Mouse (Mus musculus) midbrain, embryonic 16.5 days (tissue): ENCODE data around the gene Pax5. TPM values are rescaled to one million over a fixed set of nuclear protein-coding genes. Genes with fewer than 3 reads are reported as not detected.

Experiments
- ATAC-seq: fragments of 200-750 bp; cut with Nextera tagmentation; 2 replicates; pipeline ENCODE4 v1.8.0; 2017; ENCODE audit warnings: moderate TSS enrichment
- H3K27ac ChIP-seq: fragments of 300-500 bp; sonication (generic); 2 replicates; pipeline ENCODE4 v1.5.1; 2014; ENCODE audit warnings: mild to moderate bottlenecking, low read length, mixed read lengths
- H3K27me3 ChIP-seq: fragments of 300-500 bp; sonication (generic); 2 replicates; pipeline ENCODE4 v1.6.1; 2014; ENCODE audit warnings: low read depth, low read length, mixed read lengths; ENCODE audit not compliant: control insufficient read depth, insufficient read depth
- H3K36me3 ChIP-seq: fragments of 300-500 bp; sonication (generic); 2 replicates; pipeline ENCODE4 v1.6.1; 2014; ENCODE audit warnings: mild to moderate bottlenecking, low read length, moderate library complexity, mixed read lengths; ENCODE audit not compliant: control insufficient read depth, insufficient read depth
- H3K4me1 ChIP-seq: fragments of 300-500 bp; sonication (generic); 2 replicates; pipeline ENCODE4 v1.6.1; 2014; ENCODE audit warnings: mild to moderate bottlenecking, low read length, mixed read lengths; ENCODE audit not compliant: control insufficient read depth, insufficient read depth
- H3K4me2 ChIP-seq: fragments of 300-500 bp; sonication (generic); 2 replicates; pipeline ENCODE4 v1.6.1; 2014; ENCODE audit warnings: mild to moderate bottlenecking, low read length, mixed read lengths
- H3K4me3 ChIP-seq: fragments of 300-500 bp; sonication (generic); 2 replicates; pipeline ENCODE4 v1.5.1; 2014; ENCODE audit warnings: low read depth, mild to moderate bottlenecking, low read length, moderate library complexity, mixed read lengths
- H3K9ac ChIP-seq: fragments of 300-500 bp; sonication (generic); 2 replicates; pipeline ENCODE4 v1.6.1; 2014; ENCODE audit warnings: low read depth, low read length, mixed read lengths
- H3K9me3 ChIP-seq: fragments of 300-500 bp; sonication (generic); replicated peaks from 2 replicates; pipeline ENCODE4 v1.6.1; 2014; ENCODE audit warnings: mild to moderate bottlenecking, low read length, mixed read lengths; ENCODE audit not compliant: control insufficient read depth, poor library complexity, severe bottlenecking
- WGBS: fragments of 180-500 bp; shearing (Covaris S2); extraction: QIAGEN DNeasy Blood & Tissue Kit; methylation state at CpG from one replicate; pipeline ENCODE4 v1.1.7; 2014; 5-methylcytosine and 5-hydroxymethylcytosine counted together
- polyA plus RNA-seq: library from polyadenylated mRNA; unstranded; fragments of >200 nt; fragmentation: Nextera tagmentation; extraction: Ambion mirVana; gene quantifications from 2 replicates; pipeline ENCODE4 v1.2.1, GENCODE M21; 2015

Pax5 gene
- polyA plus RNA-seq, 1 experiment from 2014 or later = 3.6 TPM

- H3K9me3 ChIP-seq = no peaks in the 10 kb centered on the region
- H3K9ac ChIP-seq = no peak overlapping the region
- ATAC-seq = no peak
- H3K36me3 ChIP-seq = no peaks in the 10 kb centered on the region
- no peaks in the 10 kb centered on the region for H3K4me1 ChIP-seq
- no peak overlapping the region for H3K4me2 ChIP-seq
- peaks cover 50% of the 10 kb centered on the region for H3K27me3 ChIP-seq
- no peak overlapping the region for H3K27ac ChIP-seq
- H3K4me3 ChIP-seq = no peak overlapping the region
- WGBS = 7% methylated on average over 10 of the region's 10 CpGs
Observed at GRCm38 (mm10) chr4:44716391-44716790, 6.1 kb upstream of the Pax5 start.

- Histone ChIP-seq H3K36me3 (no peaks in the 10 kb centered on the region), H3K4me3 (no peak overlapping the region), H3K27me3 (peaks cover 57% of the 10 kb centered on the region), H3K9ac (no peak overlapping the region), H3K4me1 (no peaks in the 10 kb centered on the region), H3K27ac (no peak overlapping the region), H3K4me2 (no peak overlapping the region), H3K9me3 (no peaks in the 10 kb centered on the region)
- no peak for ATAC-seq
- WGBS = 14% methylated on average over 3 of the region's 3 CpGs
Observed at GRCm38 (mm10) chr4:44715621-44716160, 5.4 kb upstream of the Pax5 start.

- Histone ChIP-seq H3K4me1 (no peaks in the 10 kb centered on the region), H3K27ac (no peak overlapping the region), H3K9me3 (no peaks in the 10 kb centered on the region), H3K4me3 (0 out of 2 replicates have a peak overlapping the region, but pooled peaks have one; percentile 6), H3K36me3 (no peaks in the 10 kb centered on the region), H3K27me3 (peaks cover 57% of the 10 kb centered on the region), H3K9ac (no peak overlapping the region), H3K4me2 (peak overlapping the region; percentile 27; the same call in 1 of the 2 replicates)
- ATAC-seq = no peak
- WGBS = 2% methylated on average over 27 of the region's 27 CpGs
Observed at GRCm38 (mm10) chr4:44714111-44714621, 3.9 kb upstream of the Pax5 start.

GRCm38 (mm10) chr4:44713554-44714051, 3.3 kb upstream of the Pax5 start:
- Histone ChIP-seq H3K36me3 (no peaks in the 10 kb centered on the region), H3K4me2 (peak overlapping the region; percentile 27), H3K4me3 (no peak overlapping the region; the same call in 1 of the 2 replicates), H3K9ac (no peak overlapping the region), H3K27me3 (peaks cover 59% of the 10 kb centered on the region), H3K9me3 (no peaks in the 10 kb centered on the region), H3K4me1 (no peaks in the 10 kb centered on the region), H3K27ac (0 out of 2 replicates have a peak overlapping the region, but pooled peaks have one; percentile 35)
- ATAC-seq = no peak
- WGBS = 1% methylated on average over 19 of the region's 19 CpGs

DNA sequence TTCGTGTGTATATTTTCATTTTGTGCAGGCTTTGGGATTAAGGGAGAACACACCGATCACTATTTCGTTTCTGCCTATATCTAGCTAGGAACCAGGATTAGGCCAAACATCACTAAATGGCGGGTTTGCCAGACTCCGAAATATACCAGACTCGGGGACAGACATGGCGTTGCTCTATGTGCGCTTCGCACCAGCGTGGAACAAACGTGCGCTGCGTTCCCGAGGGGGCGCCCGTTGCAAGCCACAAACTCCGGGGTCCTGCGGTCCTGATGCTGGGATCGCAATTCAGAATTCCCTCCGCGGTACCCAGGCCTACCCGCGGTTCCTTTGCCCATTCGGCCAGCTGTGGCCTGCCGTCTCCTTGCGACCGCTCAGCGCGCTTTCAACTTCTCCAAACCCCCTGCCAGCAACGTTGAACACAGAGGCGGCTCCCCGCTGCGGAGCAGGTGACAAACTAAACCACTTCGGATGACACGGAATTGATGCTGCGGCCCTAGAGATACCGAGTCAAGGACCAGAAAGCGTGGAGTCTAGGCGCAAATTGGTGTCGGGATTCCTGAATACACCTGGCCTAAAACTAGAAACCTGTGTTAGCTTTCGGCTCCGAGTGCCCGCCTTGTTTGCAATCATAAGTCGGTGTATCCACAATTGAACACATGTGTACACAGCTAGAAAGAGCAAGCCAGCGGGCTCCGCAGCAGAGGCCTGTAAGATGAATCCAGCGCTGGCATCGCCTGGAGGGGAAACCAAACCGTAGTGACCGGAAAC, 2.7 kb upstream of the Pax5 start:
- H3K9ac ChIP-seq = no peak overlapping the region
- H3K36me3 ChIP-seq = no peaks in the 10 kb centered on the region
- H3K27me3 ChIP-seq = peaks cover 59% of the 10 kb centered on the region
- peak overlapping the region; percentile 12; the same call in 1 of the 2 replicates for H3K27ac ChIP-seq
- WGBS = under 1% methylated on average over 50 of the region's 50 CpGs
- peak overlapping the region; percentile 27 for H3K4me2 ChIP-seq
- no peaks in the 10 kb centered on the region for H3K4me1 ChIP-seq
- no peak for ATAC-seq
- no peaks in the 10 kb centered on the region for H3K9me3 ChIP-seq
- H3K4me3 ChIP-seq = no peak overlapping the region; the same call in 1 of the 2 replicates

- H3K27ac ChIP-seq = no peak overlapping the region
Observed at GRCm38 (mm10) chr4:44712051-44712700, 1.9 kb upstream of the Pax5 start.

DNA sequence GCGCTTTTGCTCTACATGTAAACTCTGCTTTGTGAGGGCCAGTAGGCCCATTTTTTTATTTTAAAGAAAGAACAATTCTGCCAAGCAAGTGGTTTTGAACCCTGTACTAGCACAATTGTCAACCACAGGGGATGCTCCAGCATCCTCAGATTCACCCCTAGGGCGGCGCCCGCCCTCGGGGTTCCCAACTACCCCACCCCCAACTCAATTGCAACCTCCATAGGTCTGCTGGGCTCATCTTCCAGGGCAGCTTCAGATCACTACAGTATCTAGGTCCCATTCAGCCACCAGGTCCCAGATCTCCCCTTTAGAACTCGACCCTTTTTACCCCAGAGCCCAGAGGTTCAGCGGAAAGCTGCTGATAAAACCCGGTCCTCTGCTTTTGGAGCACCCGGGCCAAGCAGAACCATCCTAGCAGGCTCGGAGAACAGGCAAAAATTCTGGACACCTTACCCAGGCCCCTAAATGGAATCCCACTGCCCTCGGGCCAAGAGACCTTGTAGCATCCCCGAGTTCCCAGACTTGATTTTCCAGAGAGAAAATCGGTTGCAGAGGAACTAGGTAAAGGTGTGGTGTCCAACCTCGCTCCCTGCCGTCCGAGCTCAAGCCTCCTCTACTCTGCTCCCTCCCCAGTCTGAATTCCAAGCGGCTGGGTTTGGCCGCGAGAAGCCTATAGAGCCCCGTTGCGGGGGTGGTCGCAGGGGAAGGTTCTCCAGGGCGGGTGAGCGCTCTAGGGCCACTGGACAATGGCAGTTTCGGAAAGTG, 1.0 kb upstream of the Pax5 start:
- Histone ChIP-seq H3K9me3 (no peaks in the 10 kb centered on the region), H3K27me3 (peaks cover 60% of the 10 kb centered on the region), H3K4me2 (peak overlapping the region; percentile 29; the same call in 1 of the 2 replicates), H3K4me1 (no peaks in the 10 kb centered on the region), H3K27ac (no peak overlapping the region; the same call in 1 of the 2 replicates), H3K36me3 (no peaks in the 10 kb centered on the region), H3K9ac (no peak overlapping the region), H3K4me3 (no peak overlapping the region)
- ATAC-seq = no peak
- WGBS = 2% methylated on average over 25 of the region's 25 CpGs

More at GRCm38 (mm10) chr4:44712051-44712700, 1.9 kb upstream of the Pax5 start:
- Histone ChIP-seq H3K9ac (no peak overlapping the region), H3K9me3 (no peaks in the 10 kb centered on the region), H3K36me3 (no peaks in the 10 kb centered on the region), H3K4me2 (peak overlapping the region; percentile 29), H3K4me1 (no peaks in the 10 kb centered on the region), H3K27me3 (peaks cover 59% of the 10 kb centered on the region), H3K4me3 (peak overlapping the region; percentile 18; the same call in 1 of the 2 replicates)
- ATAC-seq = no peak
- WGBS = under 1% methylated on average over 25 of the region's 25 CpGs

GRCm38 (mm10) chr4:44710701-44711097, 412 bp upstream of the Pax5 start:
- Histone ChIP-seq H3K27me3 (peaks cover 65% of the 10 kb centered on the region), H3K4me2 (no peak overlapping the region; the same call in 1 of the 2 replicates), H3K36me3 (no peaks in the 10 kb centered on the region), H3K9me3 (no peaks in the 10 kb centered on the region), H3K4me1 (no peaks in the 10 kb centered on the region), H3K27ac (no peak overlapping the region), H3K9ac (no peak overlapping the region), H3K4me3 (no peak overlapping the region)
- 2% methylated on average over 30 of the region's 30 CpGs for WGBS
- no peak for ATAC-seq
